Mouse (Mus musculus) CH12.LX (cell line): ENCODE measurements around the gene 4931428F04Rik. TPM values are rescaled to one million over a fixed set of nuclear protein-coding genes. Genes with fewer than 3 reads are reported as not detected.

Experiments
- DNase-seq: peaks from one replicate; pipeline ENCODE4 v3.0.0-alpha.2; 2013; ENCODE audit errors: extremely low read depth
- H3K27ac ChIP-seq: 2 replicates; pipeline ENCODE4 v1.5.1; 2012; ENCODE audit warnings: low read depth, mild to moderate bottlenecking, control low read depth, moderate library complexity; ENCODE audit not compliant: insufficient read depth
- H3K27me3 ChIP-seq: replicated peaks from 2 replicates; pipeline ENCODE3; 2012; ENCODE audit warnings: inconsistent platforms
- H3K36me3 ChIP-seq, 2 experiments: replicated peaks in 1 of 2; 2 replicates each; pipeline versions ENCODE3 to v1.6.1; 2012; ENCODE audit warnings: inconsistent platforms in 1 of 2, low read length in 1 of 2, mild to moderate bottlenecking in 1 of 2, mixed read lengths in 1 of 2, moderate library complexity in 1 of 2; ENCODE audit not compliant: control insufficient read depth in 1 of 2, insufficient read depth in 1 of 2
- H3K4me1 ChIP-seq, 2 experiments: 2 replicates each; pipeline ENCODE4 v1.6.1; 2012; ENCODE audit warnings: inconsistent platforms in 1 of 2, moderate library complexity in 1 of 2; ENCODE audit not compliant: insufficient read depth in 2 of 2, control insufficient read depth in 1 of 2
- H3K4me2 ChIP-seq: 2 replicates; pipeline ENCODE4 v1.6.1; 2012; ENCODE audit warnings: low read depth, mild to moderate bottlenecking, control low read depth; ENCODE audit not compliant: poor library complexity, insufficient read depth, severe bottlenecking
- H3K4me3 ChIP-seq, 3 experiments: fragments of 150-350 bp in 1 of 3; sonication (generic) in 1 of 3; replicated peaks in 1 of 3; 2 replicates each; pipeline versions ENCODE3 to v1.5.1; 2011 to 2012; ENCODE audit warnings: low read depth in 2 of 3, low read length in 2 of 3, mild to moderate bottlenecking in 2 of 3, moderate library complexity in 2 of 3, control low read depth in 1 of 3, improper control_type of control experiment in 1 of 3, inconsistent platforms in 1 of 3, mixed read lengths in 1 of 3; ENCODE audit not compliant: poor library complexity in 1 of 3
- H3K79me2 ChIP-seq: replicated peaks from 2 replicates; pipeline ENCODE4 v1.6.1; 2012; ENCODE audit warnings: mild to moderate bottlenecking, moderate library complexity; ENCODE audit not compliant: control insufficient read depth, poor library complexity, insufficient read depth, severe bottlenecking; ENCODE audit errors: extremely low read depth
- H3K9ac ChIP-seq: 2 replicates; pipeline ENCODE4 v1.6.1; 2012; ENCODE audit warnings: low read depth, mild to moderate bottlenecking, control low read depth, moderate library complexity; ENCODE audit not compliant: insufficient read depth
- H3K9me3 ChIP-seq: replicated peaks from 2 replicates; pipeline ENCODE3; 2012; ENCODE audit warnings: low read length, inconsistent platforms, mixed read lengths
- CHD2 ChIP-seq: IDR thresholded peaks from 2 replicates; pipeline ENCODE4 v1.6.1; 2011; ENCODE audit warnings: low read length, improper control_type of control experiment
- CTCF ChIP-seq, 2 experiments: IDR thresholded peaks in 1 of 2; conservative IDR thresholded peaks in 1 of 2; 2 replicates each; pipeline ENCODE4 v1.5.1; 2011 to 2012; ENCODE audit warnings: low read depth in 2 of 2, low read length in 2 of 2, improper control_type of control experiment in 1 of 2, inconsistent platforms in 1 of 2, mild to moderate bottlenecking in 1 of 2, moderate library complexity in 1 of 2
- EP300 ChIP-seq: IDR thresholded peaks from 2 replicates; pipeline ENCODE4 v1.6.1; 2011; ENCODE audit warnings: low read length, improper control_type of control experiment
- ETS1 ChIP-seq: conservative IDR thresholded peaks from 2 replicates; pipeline ENCODE4 v1.6.1; 2012; ENCODE audit warnings: low read depth, mild to moderate bottlenecking, inconsistent platforms, low read length, improper control_type of control experiment, moderate library complexity
- IRF4 ChIP-seq: IDR thresholded peaks from 2 replicates; pipeline ENCODE4 v1.6.1; 2014; ENCODE audit warnings: low read depth, mild to moderate bottlenecking, inconsistent platforms, low read length, improper control_type of control experiment
- JUN ChIP-seq: IDR thresholded peaks from 2 replicates; pipeline ENCODE4 v1.6.1; 2011; ENCODE audit warnings: low read depth, mild to moderate bottlenecking, low read length, improper control_type of control experiment, moderate library complexity; ENCODE audit not compliant: insufficient read depth
- JUND ChIP-seq: conservative IDR thresholded peaks from 2 replicates; pipeline ENCODE4 v1.6.1; 2011; ENCODE audit warnings: low read depth, low read length, improper control_type of control experiment
- KAT2A ChIP-seq: IDR thresholded peaks from 2 replicates; pipeline ENCODE4 v1.6.1; 2012; ENCODE audit warnings: low read length, improper control_type of control experiment, inconsistent platforms; ENCODE audit not compliant: insufficient replicate concordance
- MAFK ChIP-seq: IDR thresholded peaks from 2 replicates; pipeline ENCODE4 v1.6.1; 2011; ENCODE audit warnings: low read length, improper control_type of control experiment; ENCODE audit not compliant: insufficient replicate concordance
- MAX ChIP-seq: IDR thresholded peaks from 2 replicates; pipeline ENCODE4 v1.6.1; 2011; ENCODE audit warnings: low read length, improper control_type of control experiment
- MXI1 ChIP-seq: IDR thresholded peaks from 2 replicates; pipeline ENCODE4 v1.6.1; 2011; ENCODE audit warnings: mild to moderate bottlenecking, low read depth, low read length, improper control_type of control experiment
- MYC ChIP-seq: IDR thresholded peaks from 2 replicates; pipeline ENCODE4 v1.6.1; 2011; ENCODE audit warnings: low read depth, mild to moderate bottlenecking, improper control_type of control experiment, low read length
- NELFE ChIP-seq: IDR thresholded peaks from 2 replicates; pipeline ENCODE4 v1.6.1; 2011; ENCODE audit warnings: low read depth, low read length, improper control_type of control experiment
- NRF1 ChIP-seq: IDR thresholded peaks from 2 replicates; pipeline ENCODE4 v1.6.1; 2014; ENCODE audit warnings: low read depth, mild to moderate bottlenecking, inconsistent platforms, low read length, improper control_type of control experiment, moderate library complexity
- PAX5 ChIP-seq: IDR thresholded peaks from 2 replicates; pipeline ENCODE4 v1.6.1; 2012; ENCODE audit warnings: low read length, inconsistent platforms, mixed read lengths
- RAD21 ChIP-seq: IDR thresholded peaks from 2 replicates; pipeline ENCODE4 v1.6.1; 2011; ENCODE audit warnings: low read depth, mild to moderate bottlenecking, low read length, improper control_type of control experiment, moderate library complexity
- RCOR1 ChIP-seq: conservative IDR thresholded peaks from 2 replicates; pipeline ENCODE4 v1.6.1; 2012; ENCODE audit warnings: low read depth, mild to moderate bottlenecking, inconsistent platforms, low read length, improper control_type of control experiment
- SIN3A ChIP-seq: IDR thresholded peaks from 2 replicates; pipeline ENCODE4 v1.6.1; 2012; ENCODE audit warnings: low read length, improper control_type of control experiment, inconsistent platforms
- SMC3 ChIP-seq: IDR thresholded peaks from 2 replicates; pipeline ENCODE4 v1.6.1; 2011; ENCODE audit warnings: low read depth, low read length, improper control_type of control experiment
- TBP ChIP-seq: conservative IDR thresholded peaks from 2 replicates; pipeline ENCODE4 v1.6.1; 2011; ENCODE audit warnings: low read depth, low read length, improper control_type of control experiment
- USF1 ChIP-seq: IDR thresholded peaks from 2 replicates; pipeline ENCODE4 v1.6.1; 2014; ENCODE audit warnings: low read depth, mild to moderate bottlenecking, inconsistent platforms, low read length, improper control_type of control experiment
- USF2 ChIP-seq: conservative IDR thresholded peaks from 2 replicates; pipeline ENCODE4 v1.6.1; 2011; ENCODE audit warnings: low read depth, low read length, improper control_type of control experiment
- ZC3H11A ChIP-seq: IDR thresholded peaks from 2 replicates; pipeline ENCODE4 v1.6.1; 2012; ENCODE audit warnings: low read depth, mild to moderate bottlenecking, inconsistent platforms, low read length, improper control_type of control experiment
- dilution Hi-C: fragments of 300-500 bp; cut with MboI; formaldehyde crosslinking; loops from 2 replicates; pipeline ENCODE4 v1.14.3; 2020; ENCODE audit warnings: low sequenced_read_pairs; ENCODE audit not compliant: extremely low pct_unique_long_range_greater_than_20kb, extremely low pct_ligation_motif_present
- in situ Hi-C: fragments of 300-500 bp; cut with MboI; formaldehyde crosslinking; loops from 3 replicates; pipeline ENCODE4 v1.14.3; 2019; ENCODE audit warnings: low sequenced_read_pairs, low pct_ligation_motif_present, low pct_unique_long_range_greater_than_20kb, mixed read lengths
- polyA plus RNA-seq: library from polyadenylated mRNA; unstranded; fragments of >175 nt; gene quantifications from 2 replicates; pipeline ENCODE4 v1.2.1, GENCODE M21; 2012; ENCODE audit warnings: low read depth; ENCODE audit not compliant: insufficient read length
- total RNA-seq, 2 experiments: library from RNA; depleted of rRNA; stranded (reverse); fragments of 300-350 nt in 1 of 2; fragments of >200 nt in 1 of 2; gene quantifications; 2 replicates each; pipeline ENCODE4 v1.2.3; 2012 to 2014

Gene 4931428F04Rik
- 4.7 and 4.8 TPM in 2 replicates for total RNA-seq (2012; rRNA removed)
- total RNA-seq (2014; rRNA removed) = 2.2 and 2.7 TPM in 2 replicates
- polyA plus RNA-seq = 9.1 and 9.4 TPM in 2 replicates

- Histone ChIP-seq H3K4me3 (peak within 1 kb of the TSS; percentile 51 to 63 (median 59)), H3K4me1 (peaks cover 7 to 27% of the 10 kb centered on the region in 2 experiments), H3K9ac (peak within 1 kb of the TSS; percentile 41; the same call in 1 of the 2 replicates), H3K36me3 (peaks cover 2 to 27% of the 10 kb centered on the region in 2 experiments), H3K79me2 (no peaks in the 10 kb centered on the region), H3K27ac (peak within 1 kb of the TSS; percentile 71), H3K9me3 (no peaks in the 10 kb centered on the region), H3K4me2 (peak within 1 kb of the TSS; percentile 79), H3K27me3 (no peaks in the 10 kb centered on the region)
- in situ Hi-C loops = loop anchor here (5.0 to 10.0 kb wide), 2 partner anchors 33 to 165 kb away; partner anchors contain the start of gene B3gnt9
- DNase-seq = no peak
- dilution Hi-C loops = no loop called here
- TF ChIP-seq MXI1 (no peak), NRF1 (no peak), SIN3A (no peak), USF2 (no peak), RAD21 (peak; percentile 14), NELFE (no peak), USF1 (no peak), SMC3 (0 out of 2 replicates have a peak, but pooled peaks have one; percentile 8), MAFK (no peak), CTCF (conservative IDR thresholded peaks at IDR 0.05 in 1 of 2, IDR thresholded peaks at IDR 0.05 in 1 of 2; ENCODE audit: low read depth in 2 of 2, low read length in 2 of 2) (peak in 1 of 2 experiments; percentile 52; a peak in 2 of 4 replicates), IRF4 (no peak), PAX5 (no peak), CHD2 (no peak), ETS1 (no peak)
Observed at GRCm38 (mm10) chr8:105289805-105290460, at the start of gene 4931428F04Rik. 4931428F04Rik (minus strand) TSS chr8:105289864.

GRCm38 (mm10) chr8:105338992-105339391 is 49.3 kb upstream of the 4931428F04Rik start:
- TF ChIP-seq MAX (no peak), CHD2 (no peak), TBP (no peak), USF2 (no peak), ETS1 (no peak), MYC (no peak), EP300 (no peak), PAX5 (no peak), RCOR1 (no peak), KAT2A (no peak), JUND (no peak), ZC3H11A (no peak), IRF4 (no peak), SIN3A (no peak), JUN (no peak), USF1 (no peak)
- in situ Hi-C loops = no loop called here
- Histone ChIP-seq H3K4me3 (no peak overlapping the region), H3K4me1 (peaks cover 0 to 17% of the 10 kb centered on the region in 2 experiments; a peak in 2 of 4 replicates), H3K9me3 (no peaks in the 10 kb centered on the region), H3K4me2 (no peak overlapping the region), H3K36me3 (peaks cover 29 to 41% of the 10 kb centered on the region in 2 experiments), H3K9ac (no peak overlapping the region), H3K79me2 (no peaks in the 10 kb centered on the region), H3K27me3 (no peaks in the 10 kb centered on the region), H3K27ac (no peak overlapping the region)
- dilution Hi-C loops = no loop called here
- no peak for DNase-seq
